Mouse (Mus musculus) layer of hippocampus, adult 2 months (tissue): ENCODE measurements at regions not wholly inside any gene's neighbourhood (a gene's known extent, or its start where the extent isn't known, plus 50 kb on each side); places are given as distances from the start of the nearest gene placed in this dataset.

ENCODE experiments used
- DNase-seq, 2 experiments: peaks; one replicate each; pipeline ENCODE4 v3.0.0; 2022; ENCODE audit warnings: low spot score in 2 of 2
- H3K27ac ChIP-seq: fragments of 200-600 bp; 2 replicates; pipeline ENCODE4 v1.8.1; 2022
- H3K4me3 ChIP-seq: fragments of 200-600 bp; 2 replicates; pipeline ENCODE4 v1.8.1; 2022; ENCODE audit warnings: mild to moderate bottlenecking
- CTCF ChIP-seq: fragments of 200-600 bp; conservative IDR thresholded peaks from 2 replicates; pipeline ENCODE4 v1.8.1; 2022; ENCODE audit warnings: antibody characterized with exemption, mild to moderate bottlenecking, moderate library complexity
- microRNA-seq, 2 experiments: library from miRNA; unstranded; fragments of <30 nt; microRNA quantifications; one replicate each; pipeline ENCODE4 v1.2.0; 2021

GRCm38 (mm10) chr1:12619981-12620380 is 1206.1 kb downstream of the A830018L16Rik start:
- Histone ChIP-seq H3K4me3 (no peak overlapping the region), H3K27ac (no peak overlapping the region)
- TF ChIP-seq CTCF: no peak
- no peak for DNase-seq

GRCm38 (mm10) chr1:12620825-12621224 is 1206.9 kb downstream of the A830018L16Rik start:
- TF ChIP-seq CTCF: no peak
- H3K4me3 ChIP-seq: no peak overlapping the region
- H3K27ac ChIP-seq: no peak overlapping the region
- DNase-seq: no peak

- no peak overlapping the region for H3K27ac ChIP-seq
- no peak for DNase-seq
- no peak overlapping the region for H3K4me3 ChIP-seq
- no peak for TF ChIP-seq CTCF
Measured at GRCm38 (mm10) chr1:12623158-12623557, 1209.3 kb downstream of the A830018L16Rik start.

DNA sequence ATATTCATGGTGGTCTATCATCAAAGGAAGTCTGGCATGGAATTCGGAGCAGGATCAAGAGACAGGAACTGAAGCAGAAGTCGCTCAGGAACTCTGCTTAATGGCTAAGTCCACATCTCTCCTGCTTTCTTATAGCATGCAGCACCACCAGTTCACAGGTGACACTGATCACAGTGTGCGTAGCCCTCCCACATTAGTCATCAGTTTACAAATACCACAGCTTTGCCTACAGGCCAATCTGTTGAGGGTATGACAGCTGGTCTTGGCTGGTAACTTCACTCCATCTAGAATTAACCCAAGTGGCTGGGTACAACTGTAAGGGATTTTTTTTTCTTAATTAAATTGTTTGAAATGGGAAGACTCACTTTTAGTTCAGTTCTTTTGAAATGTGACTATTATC is 1219.1 kb downstream of the A830018L16Rik start:
- DNase-seq: no peak
- no peak for TF ChIP-seq CTCF
- H3K27ac ChIP-seq: no peak overlapping the region
- H3K4me3 ChIP-seq: no peak overlapping the region

DNA sequence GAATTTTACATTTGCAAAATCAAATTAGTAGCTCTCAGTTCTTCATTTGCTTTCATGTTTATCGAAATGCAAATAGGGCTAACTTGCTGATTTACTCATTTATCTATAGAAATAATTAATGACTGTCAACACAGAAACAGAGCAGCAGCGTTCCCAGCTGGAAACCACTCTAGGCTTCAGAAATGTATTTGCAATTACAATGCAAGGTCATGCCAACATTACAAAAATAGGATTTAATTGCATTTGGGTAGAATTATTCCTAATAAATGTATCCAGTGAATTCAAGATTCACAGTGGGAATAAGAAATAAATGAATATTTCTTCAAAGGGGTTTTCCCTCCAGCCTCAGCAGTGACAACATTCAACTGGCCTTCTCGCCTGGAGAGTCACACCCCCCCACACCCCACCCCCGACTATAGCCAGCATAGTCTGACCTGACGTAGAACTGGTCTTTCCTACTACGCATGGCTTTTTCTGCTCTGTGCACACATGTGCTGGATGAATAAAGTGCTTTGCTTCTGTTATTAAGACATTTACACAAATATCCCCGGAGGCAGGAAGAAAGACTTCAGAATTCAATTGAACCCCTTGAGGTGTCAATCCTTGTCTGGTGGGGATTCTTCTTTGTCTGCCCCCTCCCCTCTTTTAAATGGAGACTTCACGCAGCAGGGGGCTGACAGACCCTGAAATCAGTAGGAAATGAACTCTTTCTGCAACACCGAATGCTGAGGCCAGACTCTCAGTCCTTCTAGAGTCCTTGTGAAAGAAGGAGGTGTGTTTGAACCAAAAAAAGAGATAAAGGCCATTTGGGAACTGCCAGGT is 1222.6 kb downstream of the A830018L16Rik start:
- H3K4me3 ChIP-seq: no peak overlapping the region
- no peak for TF ChIP-seq CTCF
- no peak for DNase-seq

GRCm38 (mm10) chr1:12640983-12641382 is 1227.1 kb downstream of the A830018L16Rik start:
- Histone ChIP-seq H3K4me3 (no peak overlapping the region), H3K27ac (no peak overlapping the region)
- DNase-seq: peak in 1 of 2 experiments; percentile 12
- no peak for TF ChIP-seq CTCF

More for the DNA sequence above, 1222.6 kb downstream of the A830018L16Rik start:
- H3K27ac ChIP-seq: no peak overlapping the region

Small RNA genes in the stretch of these regions (microRNA-seq; reads per million reads assigned to microRNA genes)
- 0 reads per million in 2 experiments for gene Mir6341
